Mouse (Mus musculus) heart, postnatal 0 days (tissue): Measurements from ENCODE around the gene Tcam1.

Source experiments
- CTCF ChIP-seq: IDR thresholded peaks from 2 replicates; pipeline ENCODE4 v1.5.1; 2016; ENCODE audit warnings: antibody characterized with exemption, control low read depth, low read depth
- EP300 ChIP-seq: IDR thresholded peaks from 2 replicates; pipeline ENCODE4 v1.6.1; 2016; ENCODE audit warnings: antibody characterized with exemption, low read depth

- TF ChIP-seq CTCF (no peak), EP300 (no peak)
Measured at GRCm38 (mm10) chr11:106334066-106334465, 57.6 kb downstream of the Tcam1 start.
